Mouse (Mus musculus): ENCODE results near the gene Prickle1.
A peak's percentile ranks its signal among the peaks of the same experiment; 100 is the strongest.

Prickle1 gene

DNA sequence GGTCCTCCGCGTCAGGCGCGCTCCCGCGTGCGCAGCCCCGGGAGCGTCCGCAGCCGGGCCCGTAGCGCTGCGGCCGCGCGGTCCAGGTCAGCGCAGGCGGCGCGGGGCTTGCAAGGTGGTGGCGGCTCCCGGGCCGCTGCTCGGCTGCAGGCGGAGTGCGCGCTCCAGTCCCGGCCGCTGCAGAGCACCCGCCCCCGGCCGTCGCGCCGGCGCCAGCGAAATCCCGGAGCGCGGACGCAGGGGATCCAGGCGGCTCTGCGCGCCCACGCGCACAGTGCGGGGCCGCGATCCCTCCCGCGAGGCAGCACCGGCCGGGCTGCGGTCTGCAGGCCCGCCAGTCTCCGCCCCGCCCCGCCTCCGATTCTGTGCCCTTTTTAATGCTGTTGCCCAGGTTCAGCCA lies at the start of gene Prickle1:
TSS of gene Prickle1 (minus strand) at position 146 of the 400 bp plus-strand sequence.
- peak; percentile 84 to 88 for DNase-seq

DNA sequence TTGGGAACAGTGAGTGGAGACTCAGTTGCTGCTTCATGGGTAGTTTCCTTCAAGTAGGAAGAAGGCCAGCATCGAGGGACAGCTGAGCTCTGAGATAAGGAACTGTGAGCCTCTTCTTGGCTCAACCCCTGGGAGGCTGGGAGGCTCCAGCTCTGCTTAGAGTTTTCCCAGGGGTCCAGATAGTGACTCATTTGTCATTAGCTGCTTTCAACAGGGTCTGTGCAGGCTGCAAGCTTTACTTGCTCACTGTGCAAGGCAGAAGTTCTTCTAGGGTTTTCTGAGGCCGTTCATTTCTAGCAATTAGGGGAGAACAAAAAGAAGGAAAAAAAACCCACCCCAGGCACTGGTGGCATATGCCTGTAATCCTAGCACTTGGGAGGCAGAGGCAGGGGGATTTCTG lies 44.5 kb upstream of the Prickle1 start:
- no peak for DNase-seq

DNA sequence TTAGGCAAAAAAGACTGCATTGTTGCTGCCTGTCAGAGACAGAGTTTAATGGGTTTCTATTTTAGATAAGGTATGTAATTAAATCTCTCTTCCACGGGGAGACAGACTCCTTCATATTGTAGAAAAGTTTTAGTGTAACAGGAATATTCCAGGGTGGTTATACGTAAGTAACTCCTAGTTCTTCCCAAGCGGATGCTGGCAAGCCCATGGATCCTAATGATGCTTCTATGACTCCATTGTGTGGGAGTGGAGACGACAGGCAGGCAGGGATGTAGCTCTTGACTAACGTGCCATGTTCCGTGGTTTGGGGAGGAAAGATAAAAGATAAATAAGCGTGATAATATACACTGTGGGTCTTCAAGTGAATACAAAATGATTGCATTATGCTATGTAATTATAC lies 41.3 kb upstream of the Prickle1 start:
- DNase-seq: no peak

DNA sequence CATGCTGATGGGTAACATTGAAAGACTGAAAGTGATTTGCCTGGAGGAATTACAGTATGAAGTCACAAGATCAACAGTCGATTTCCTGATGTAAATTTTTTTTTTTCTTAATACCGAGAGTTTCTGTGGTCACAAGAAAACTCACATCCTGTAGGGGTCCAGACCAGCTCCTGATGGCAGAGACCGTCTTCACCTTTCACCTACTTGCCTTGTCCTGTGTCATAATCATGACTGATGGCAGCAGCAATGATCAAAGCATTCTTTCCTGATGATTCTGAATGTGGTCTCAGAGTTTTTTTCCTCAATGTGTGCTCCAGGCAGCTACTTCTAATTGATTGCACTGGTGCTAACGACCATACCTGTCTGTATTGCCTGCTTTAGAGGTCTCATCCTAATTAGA lies 39.9 kb upstream of the Prickle1 start:
- DNase-seq: no peak

DNA sequence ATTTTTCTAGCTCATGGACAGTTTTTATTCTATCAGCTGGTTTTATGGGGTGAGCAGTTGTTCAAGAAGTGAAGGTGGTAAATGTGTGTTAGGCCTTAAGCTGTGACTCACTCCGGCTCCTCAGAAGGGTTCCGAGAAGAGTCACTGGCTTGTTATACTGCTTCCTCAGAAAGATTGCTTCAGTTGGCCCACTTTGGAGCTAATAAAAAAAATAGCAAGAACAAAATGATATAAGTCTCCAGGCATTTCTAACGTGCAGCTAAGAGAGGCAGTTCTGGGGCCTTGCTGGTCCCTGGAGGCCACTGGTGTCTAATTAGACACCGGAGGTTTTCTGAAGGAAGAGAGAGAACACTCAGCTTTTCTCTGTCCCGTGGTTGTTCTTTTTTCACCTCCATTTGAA lies 38.8 kb upstream of the Prickle1 start:
- DNase-seq: no peak

DNA sequence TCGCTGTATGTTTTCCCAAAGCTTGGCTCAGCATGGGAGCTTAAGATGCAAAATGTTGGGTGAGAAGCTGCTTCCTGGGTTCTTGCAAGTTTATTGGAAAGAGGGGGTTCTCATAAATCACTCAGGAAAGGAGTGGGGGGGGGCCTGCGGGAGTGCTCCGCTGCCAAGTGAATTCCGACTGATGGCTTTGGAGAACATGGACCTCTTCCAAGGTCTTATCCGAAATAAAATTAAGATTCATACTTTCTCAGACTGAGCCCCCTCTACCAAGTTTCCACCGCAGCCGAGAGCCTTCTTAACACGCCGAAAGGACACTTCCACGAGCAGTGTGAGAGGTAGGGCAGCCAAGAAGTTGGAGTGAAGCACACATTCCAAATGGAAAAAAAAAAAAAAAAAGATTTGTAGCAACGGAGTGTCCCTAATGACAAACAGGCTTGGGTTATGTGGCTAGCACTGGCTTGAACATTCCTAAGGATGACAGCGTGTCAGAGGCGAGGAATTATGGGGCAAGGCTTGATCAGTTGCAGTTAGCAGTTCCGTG lies 34.4 kb upstream of the Prickle1 start:
- DNase-seq: no peak

DNA sequence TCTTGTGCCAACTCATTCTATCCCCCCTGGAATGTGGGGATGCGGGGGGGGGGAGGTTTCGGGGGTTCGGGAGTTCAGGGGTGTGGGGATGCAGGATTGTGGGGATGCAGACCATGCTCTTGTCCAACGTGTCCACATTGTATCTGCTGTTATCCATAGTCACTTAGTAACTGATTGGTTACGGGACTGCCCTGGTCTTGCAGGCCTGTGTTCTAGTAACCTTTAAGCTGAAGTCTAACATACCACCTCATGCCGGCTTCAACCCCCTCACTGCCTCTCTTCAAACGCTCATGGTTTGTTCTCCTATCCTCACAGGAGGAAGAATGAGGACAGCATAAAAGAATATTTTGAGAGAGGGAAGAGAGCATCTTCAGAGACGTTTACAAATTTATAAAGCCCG lies 33.5 kb upstream of the Prickle1 start:
- DNase-seq: no peak

DNA sequence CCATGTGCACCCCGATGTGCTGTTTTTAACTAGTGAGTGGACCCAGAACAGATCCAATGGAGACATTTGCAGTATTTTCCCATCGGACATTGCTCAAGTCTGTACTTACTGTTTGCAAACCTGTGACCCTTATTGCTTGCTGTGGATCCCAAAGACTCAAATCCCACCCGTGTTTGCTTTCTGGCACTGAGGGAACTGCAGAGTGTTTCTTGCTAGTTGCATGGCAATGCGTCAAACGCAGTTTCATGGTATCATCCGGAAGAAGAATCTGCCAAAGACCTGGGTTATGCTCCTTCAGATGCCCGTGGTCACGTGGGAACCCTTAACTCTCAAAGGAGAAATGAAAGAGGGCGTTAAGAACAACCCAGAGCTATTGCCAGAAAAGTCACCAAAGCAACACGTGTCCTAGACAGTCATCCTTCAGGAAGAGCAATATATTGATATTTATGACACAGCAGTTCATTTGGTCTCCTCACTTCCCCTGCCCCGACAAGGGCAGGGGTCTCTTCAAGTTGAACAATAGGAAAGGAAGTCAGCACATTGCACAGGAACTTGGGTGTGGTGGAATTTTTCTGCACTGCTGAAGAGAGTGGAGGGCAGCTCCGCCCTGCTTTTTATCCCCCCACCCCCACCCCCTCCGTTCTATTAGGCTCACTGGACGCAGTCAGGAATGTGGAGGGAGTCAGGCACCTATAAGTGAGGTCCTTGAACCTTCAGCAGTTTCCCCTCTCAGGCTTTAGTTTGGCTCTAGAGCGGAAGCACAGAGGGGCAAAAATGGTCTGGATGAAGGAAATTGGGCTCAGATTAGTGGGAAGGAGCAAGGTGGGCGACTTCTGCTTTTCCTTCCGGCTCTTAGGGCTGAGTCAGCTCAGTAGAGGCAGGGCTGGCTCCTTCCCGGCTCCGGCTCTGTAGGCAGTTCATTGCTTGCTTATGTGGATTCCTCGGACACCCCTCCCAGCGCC lies 32.4 kb upstream of the Prickle1 start:
- no peak for DNase-seq

DNA sequence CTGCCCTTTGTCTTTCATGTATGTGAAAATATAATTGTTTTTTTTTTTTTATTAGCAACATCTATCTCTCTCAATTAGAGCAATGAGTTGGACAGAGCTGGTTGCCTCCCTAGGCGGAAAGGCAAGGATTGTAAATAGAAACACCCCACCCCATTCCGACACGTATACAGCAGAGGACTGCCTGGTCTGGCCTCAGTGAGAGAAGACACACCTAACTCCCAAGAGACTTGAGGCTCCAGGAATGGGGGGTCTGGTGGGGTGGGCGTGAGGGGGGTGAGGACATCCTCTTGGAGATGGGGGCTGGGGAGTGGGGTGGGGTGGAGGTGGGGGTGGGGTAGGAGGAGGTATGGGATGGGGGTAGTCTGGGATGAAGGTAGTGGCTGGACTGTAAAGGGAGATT lies 23.9 kb upstream of the Prickle1 start:
- DNase-seq: no peak

DNA sequence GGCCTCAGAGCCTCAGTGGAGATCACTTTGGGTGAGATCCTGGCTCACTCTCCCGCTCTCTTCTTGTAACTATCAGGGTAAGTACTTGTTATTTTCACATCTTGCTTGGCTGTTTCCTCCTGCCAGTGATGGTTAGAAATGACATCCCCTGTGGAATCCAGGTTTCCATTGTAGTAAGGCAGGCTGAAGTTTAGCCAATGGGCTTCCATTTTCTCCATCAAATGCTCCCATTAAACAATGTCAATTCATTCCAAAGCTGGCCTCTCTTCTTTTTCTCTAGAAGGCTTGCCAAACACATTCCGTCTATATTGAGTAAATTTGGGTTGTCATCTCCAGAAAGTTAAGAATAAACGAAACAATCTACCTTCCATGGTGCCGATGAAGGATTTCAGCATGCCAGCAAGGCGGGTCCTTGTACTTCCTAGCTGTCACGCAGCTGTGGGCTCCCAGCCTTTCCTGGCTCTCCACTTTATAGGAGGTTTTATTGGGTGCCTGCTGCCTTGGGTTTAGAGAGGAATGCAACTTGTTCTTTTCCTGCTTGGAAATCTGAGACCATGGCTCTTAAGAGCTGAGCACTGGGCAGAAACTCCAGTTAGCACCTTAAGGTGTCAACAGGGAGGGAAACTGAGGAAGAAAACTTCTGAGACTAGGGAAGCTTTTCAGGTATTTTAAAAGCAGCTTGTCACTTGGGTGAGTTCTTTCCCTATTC lies 22.9 kb upstream of the Prickle1 start:
- DNase-seq: no peak

DNA sequence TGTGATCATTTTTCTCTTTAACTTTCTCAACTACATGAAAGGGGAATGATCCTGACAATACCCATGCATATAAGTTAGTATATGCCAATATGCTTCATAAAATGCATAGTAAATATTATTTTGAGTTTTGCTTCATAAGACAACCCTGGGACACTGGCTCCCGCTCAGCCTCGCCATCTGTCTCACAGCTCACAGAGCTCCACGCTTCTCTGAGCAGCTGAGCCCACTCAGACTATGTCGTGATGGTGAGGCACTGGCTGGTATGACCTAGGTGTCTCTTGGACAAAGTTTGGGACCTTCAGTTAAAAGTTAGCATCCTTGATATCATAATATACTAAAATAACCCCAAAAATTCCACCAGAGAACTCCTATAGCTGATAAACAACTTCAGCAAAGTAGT lies 20.6 kb upstream of the Prickle1 start:
- DNase-seq: no peak

DNA sequence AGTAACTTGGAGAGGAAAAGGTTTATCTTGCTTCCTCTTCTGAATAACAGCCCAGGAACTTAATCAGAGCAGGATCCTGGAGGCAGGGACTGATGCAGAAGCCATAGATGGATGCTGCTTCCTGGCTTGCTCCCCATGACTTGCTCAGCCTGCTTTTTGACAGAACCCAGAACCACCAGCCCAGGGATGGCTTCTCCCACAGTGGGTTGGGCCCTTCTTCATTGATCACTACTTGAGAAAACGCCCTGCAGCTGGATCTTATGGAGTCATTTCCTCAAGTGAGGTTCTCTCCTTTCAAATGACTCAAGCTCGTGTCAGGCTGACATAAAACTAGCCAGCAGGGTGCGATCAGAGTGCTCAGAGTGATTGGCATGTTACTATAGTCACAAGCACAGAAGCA lies 19.3 kb upstream of the Prickle1 start:
- DNase-seq: no peak

DNA sequence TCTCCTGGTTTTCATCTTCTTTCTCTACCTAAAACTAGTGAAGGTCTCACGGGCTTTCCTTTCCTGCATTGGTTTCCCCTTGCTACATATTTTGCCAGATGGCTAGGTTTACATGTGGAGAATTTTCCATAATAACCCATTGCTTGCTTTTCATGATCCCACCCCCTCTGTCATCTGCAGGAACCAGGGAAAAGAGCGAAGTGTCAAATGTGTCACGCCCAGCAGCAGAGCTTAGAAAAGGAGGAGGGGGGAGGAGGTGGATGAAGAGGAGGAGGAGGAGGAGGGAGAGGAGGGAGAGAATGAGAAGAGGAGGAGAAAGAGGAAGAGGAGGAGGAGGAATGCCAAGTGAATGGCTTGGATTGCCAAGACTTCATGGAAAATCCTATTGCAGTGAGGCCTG lies 17.9 kb upstream of the Prickle1 start:
- DNase-seq: no peak

DNA sequence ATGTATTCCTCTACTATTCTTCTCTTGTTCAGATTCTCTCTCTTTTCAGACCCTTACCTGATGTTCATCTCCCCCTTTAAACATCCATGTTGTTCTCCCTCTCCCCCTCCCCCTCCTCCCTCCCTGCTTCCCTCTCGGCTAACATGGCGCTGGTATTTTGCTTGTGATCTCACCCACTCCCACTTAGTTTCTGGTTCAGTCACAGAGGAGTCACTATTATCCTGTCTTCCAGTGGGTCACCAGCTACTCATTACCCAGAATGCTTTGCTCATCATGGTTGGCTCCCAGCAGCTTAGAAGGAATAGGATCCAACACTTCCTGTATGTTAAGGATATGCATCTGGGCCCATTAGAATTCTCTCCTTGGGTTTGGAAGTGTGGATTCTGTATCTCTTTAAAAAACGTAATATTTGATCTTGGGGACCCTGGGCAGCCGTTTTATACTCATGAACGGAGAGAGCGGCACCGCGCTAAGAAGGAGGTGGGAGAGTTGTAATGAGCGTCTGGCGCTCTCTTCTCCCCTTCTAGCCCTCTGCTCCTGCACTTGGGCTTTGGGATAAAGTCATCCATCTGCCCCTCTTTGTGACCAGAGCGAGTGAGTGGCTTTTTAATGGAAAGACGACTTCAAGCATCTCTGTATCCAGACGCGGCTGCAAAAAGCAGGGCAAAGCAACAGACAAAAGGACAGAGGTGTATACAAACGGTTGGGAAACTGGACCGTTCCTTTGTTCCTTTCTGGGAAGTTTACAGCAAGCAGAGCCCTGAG lies 16.0 kb upstream of the Prickle1 start:
- DNase-seq: no peak

DNA sequence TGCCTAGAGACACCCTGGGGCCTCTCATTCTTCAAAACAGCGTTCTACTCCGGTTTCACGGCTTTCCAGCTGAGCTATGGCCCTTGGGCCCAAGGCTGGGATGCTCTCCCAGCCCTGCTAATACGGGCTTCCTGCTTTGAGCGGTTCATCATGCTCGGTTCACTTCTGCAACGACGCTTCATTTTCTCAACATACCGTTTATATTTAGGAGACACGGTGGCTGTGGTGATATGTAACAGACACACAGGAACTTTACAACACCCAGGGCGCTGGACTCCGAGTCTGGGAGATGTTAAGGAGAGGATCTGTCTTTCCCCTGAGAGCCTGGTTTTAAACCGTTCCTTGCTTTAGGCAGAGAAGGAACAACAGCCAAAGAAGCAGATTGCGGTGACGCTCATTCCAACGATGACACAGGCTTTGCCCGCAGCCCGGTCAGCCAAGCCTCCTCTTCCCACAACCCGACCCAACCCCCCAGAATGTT lies 15.1 kb upstream of the Prickle1 start:
- no peak for DNase-seq

DNA sequence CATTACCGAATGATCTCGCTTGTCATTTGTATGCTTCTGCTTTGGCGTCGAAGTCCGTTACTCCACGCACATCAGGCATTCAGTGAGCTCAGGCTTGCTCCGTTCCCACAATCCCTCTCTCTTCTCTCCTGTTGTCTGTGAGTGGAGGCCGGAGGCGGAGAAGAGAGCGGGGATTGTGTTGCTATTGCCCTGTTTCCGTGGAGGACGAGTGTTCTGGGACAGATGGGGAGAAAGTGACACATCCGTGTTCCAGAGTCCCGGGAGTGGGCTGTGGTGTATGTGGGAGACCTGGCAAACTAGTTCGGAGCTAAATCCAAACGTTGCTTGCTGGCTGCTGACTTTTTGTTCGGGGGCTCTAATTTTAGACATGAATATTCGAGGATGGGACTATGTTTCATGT lies 14.6 kb upstream of the Prickle1 start:
- DNase-seq: no peak

DNA sequence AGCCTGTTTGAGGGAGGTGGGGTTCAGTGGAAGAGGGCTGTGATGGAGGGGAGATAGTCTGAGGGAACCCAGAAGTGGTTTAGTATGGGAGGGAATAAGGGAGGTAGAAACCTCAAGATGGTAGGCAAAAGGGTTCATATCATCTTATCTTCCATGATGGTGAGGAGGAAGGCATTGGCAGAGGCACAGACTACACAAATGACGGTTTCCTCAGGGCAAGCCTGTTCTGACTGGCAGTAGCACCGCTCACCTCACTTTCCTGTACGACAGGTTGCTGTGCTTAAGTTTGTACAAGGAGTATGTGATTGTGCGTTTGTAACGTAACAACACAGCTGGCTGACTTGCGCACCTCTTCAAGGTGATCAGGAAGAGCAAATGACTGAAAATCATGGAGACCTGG lies 7.2 kb upstream of the Prickle1 start:
- no peak for DNase-seq

DNA sequence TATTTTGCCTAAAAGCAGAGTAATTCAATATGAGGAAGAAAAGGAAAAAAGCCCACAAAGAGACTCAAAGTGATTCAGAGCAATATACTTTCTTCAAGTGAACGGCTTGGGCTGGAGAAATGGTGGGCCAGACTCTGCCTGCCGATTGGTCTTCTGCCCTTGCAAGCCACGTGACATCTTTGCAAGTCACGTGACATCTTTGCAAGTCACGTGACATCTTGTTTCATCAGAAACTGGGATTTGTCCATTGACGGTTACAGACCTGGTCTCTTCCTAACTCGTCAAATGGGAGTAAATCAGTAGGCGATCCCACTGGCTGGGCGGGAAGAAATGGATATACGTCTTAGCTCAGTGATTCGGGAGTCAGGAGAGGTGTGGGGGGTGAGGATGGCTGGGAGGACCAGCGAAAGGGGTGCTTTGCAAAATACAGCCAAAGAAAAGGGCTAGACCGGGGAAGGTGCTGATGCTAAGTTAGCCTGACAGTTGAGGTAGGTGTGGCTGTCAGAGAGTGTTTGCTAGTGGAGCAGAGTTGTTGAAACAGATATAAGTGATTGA lies 5.8 kb upstream of the Prickle1 start:
- DNase-seq: no peak

DNA sequence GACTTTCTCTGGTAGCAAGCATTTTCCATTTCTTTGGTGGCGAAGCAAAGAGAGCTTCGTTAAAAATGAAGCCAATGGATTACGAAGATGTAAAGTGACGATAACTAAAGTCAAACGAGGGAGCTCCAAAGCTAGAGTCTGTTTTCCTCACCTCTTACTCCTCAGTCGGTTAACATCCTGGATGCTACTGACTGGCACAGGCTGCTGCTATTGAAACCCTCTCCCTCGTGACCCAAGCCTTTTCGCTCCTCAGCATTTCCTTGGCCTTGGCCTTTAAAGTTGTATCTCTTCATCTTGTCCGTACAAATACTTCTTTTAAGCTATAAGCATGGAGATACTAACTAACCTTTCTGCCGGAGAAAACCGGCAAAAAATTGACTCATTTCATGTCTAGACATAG lies 1.3 kb upstream of the Prickle1 start:
- DNase-seq: no peak

DNA sequence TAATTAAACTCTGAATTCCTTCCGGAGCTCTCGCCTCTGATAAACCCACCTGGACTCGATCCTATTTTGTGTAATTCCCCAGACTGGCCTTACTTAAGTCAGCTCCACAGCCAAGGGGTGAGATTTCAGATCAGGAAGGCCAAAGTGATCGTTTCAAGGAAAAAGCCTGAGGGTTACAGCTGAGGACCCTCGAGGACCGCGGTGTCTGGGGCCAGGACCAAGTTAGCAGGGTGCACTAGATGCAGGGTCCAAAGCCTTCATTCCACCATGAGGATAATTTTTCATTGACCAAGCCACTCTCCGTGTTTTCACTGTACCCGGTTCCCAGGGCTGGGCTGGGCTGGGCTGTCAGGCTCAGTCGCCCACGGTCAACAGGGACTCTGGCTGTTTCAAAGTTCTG lies 594 bp upstream of the Prickle1 start:
- peak; percentile 69 to 76 for DNase-seq

DNA sequence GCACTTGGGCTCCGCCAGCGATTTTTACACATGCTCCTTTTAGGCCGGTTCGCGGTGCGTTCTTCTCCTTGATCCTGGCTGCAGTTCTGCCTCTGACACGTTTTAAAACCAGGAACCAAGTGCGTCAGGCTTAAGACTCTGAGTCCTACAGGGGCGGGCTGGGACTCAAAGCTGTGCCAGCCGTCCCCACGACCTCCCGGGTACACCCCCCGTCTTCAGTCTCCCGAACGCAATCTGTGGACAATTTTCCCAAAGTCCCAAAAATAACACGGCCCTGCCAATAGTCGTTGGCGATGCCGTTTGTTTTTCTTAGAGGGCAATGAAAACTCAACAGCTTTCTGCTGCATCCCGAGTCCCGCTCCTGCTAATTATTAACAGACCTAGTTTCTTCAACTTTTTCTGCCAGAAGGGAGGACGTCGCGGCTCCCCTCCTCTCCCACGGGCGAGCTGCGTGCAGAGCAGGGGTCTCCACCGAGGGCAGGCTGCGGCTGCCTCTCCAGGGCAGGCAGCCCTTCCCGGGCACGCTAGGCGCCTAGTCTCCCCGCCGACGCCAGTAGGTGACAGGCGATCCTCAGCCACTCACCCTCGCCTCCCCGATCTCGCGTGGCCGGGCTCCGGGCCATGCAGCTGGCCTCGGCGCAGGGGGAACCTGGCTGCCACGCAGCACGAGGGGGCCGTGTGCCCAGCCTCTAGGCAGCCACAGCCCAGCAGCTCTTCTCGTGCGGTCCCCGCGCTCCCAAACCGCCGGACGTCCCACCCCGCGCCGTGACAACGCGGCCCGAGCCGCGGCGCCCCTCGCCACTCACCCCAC lies 598 bp downstream of the Prickle1 start:
- peak; percentile 26 to 31 for DNase-seq

All from cerebellum, postnatal 36 days (tissue).